8 mouse cellular contexts compared by ENCODE assay signal in genomic region chr10:128091564-128092505, GRCm38 (mm10). TPM values are rescaled to one million over a fixed set of nuclear protein-coding genes. Genes with fewer than 3 reads are reported as not detected.
A peak's percentile ranks its signal among the peaks of the same experiment; 100 is the strongest.
DNase-seq lines count a peak whose midpoint lies in the region.

TSS of gene Baz2a (plus strand) at chr10:128091577.

- peak; percentile 46 for DNase-seq in layer of hippocampus, adult 11-12 months (ENCODE audit: low spot score)
- DNase-seq in layer of hippocampus, adult 9-10 months (ENCODE audit: low spot score) = no peak
- DNase-seq in cerebellum, adult 9-10 months = peak; percentile 78
- peak; percentile 58 for DNase-seq in gastrocnemius, postnatal 14 days
- DNase-seq in induced T-regulatory cell, adult 2 months (ENCODE audit: low read depth) = peak; percentile 94
- DNase-seq in left cerebral cortex, postnatal 36 days (ENCODE audit: low spot score in 2 of 2) = peak; percentile 23 to 32
- DNase-seq in mesoderm, embryonic 11.5 days (ENCODE audit: low read depth, low spot score) = peak; percentile 43
- peak; percentile 83 to 84 for DNase-seq in spleen, postnatal 36 days (ENCODE audit: low spot score in 2 of 2)

- intact Hi-C loops in gastrocnemius, postnatal 14 days (cut with DNase I; ENCODE audit: low total_unique reads) = loop anchor here (5.0 to 10.0 kb wide), 2 partner anchors 53 to 95 kb away; no protein-coding TSS in a partner anchor
- intact Hi-C loops in left cerebral cortex, postnatal 36 days (cut with DNase I) = loop anchor here (1.0 to 2.0 kb wide), 2 partner anchors 49 to 94 kb away; no protein-coding TSS in a partner anchor

RNA-seq across cellular contexts. Expression of gene Baz2a, which starts in this region (rescaled TPM):
- 10 to 100 TPM; 15.2 to 15.6 TPM for total RNA-seq in gastrocnemius, postnatal 14 days (2021)
- total RNA-seq in left cerebral cortex, postnatal 36 days (2021) = 10 to 100 TPM; 31.6 to 44.5 TPM
